Mouse (Mus musculus) liver, adult 2 months (tissue): ENCODE measurements around the gene Rfc5. TPM values are rescaled to one million over a fixed set of nuclear protein-coding genes. Genes with fewer than 3 reads are reported as not detected.

Source experiments
- DNase-seq: peaks from one replicate; pipeline ENCODE4 v3.0.0-alpha.2; 2011; ENCODE audit warnings: low read depth, low spot score; ENCODE audit errors: extremely low read depth
- H3K27ac ChIP-seq: fragments of 200-500 bp; replicated peaks from 2 replicates; pipeline ENCODE4 v1.5.1; 2012; ENCODE audit warnings: low read depth, mild to moderate bottlenecking, control low read depth, inconsistent platforms, low read length; ENCODE audit not compliant: insufficient read depth
- H3K27me3 ChIP-seq: fragments of 200-500 bp; 2 replicates; pipeline ENCODE4 v1.6.1; 2012; ENCODE audit warnings: mild to moderate bottlenecking, moderate library complexity, low read length, inconsistent platforms; ENCODE audit not compliant: control insufficient read depth, insufficient read depth
- H3K36me3 ChIP-seq: fragments of 200-500 bp; 2 replicates; pipeline ENCODE4 v1.6.1; 2012; ENCODE audit warnings: low read length, inconsistent platforms; ENCODE audit not compliant: control insufficient read depth, insufficient read depth
- H3K4me1 ChIP-seq: fragments of 200-500 bp; 2 replicates; pipeline ENCODE4 v1.6.1; 2011; ENCODE audit warnings: low read length; ENCODE audit not compliant: control insufficient read depth, insufficient read depth
- H3K4me3 ChIP-seq: fragments of 200-500 bp; 2 replicates; pipeline ENCODE4 v1.5.1; 2011; ENCODE audit warnings: low read depth, mild to moderate bottlenecking, control low read depth, low read length, moderate library complexity; ENCODE audit not compliant: insufficient read depth
- H3K79me2 ChIP-seq: fragments of 200-500 bp; 2 replicates; pipeline ENCODE4 v1.6.1; 2012; ENCODE audit warnings: inconsistent platforms, mild to moderate bottlenecking, low read length, moderate library complexity; ENCODE audit not compliant: control insufficient read depth, insufficient read depth
- H3K9ac ChIP-seq: fragments of 200-500 bp; 2 replicates; pipeline ENCODE4 v1.6.1; 2012; ENCODE audit warnings: low read depth, mild to moderate bottlenecking, control low read depth, inconsistent platforms, low read length
- CTCF ChIP-seq: fragments of 200-500 bp; IDR thresholded peaks from 2 replicates; pipeline ENCODE4 v1.5.1; 2011; ENCODE audit warnings: low read depth, low read length, control low read depth
- POLR2A ChIP-seq: fragments of 200-500 bp; IDR thresholded peaks from 2 replicates; pipeline ENCODE4 v1.6.1; 2011; ENCODE audit warnings: low read length, control low read depth; ENCODE audit not compliant: insufficient read depth; ENCODE audit errors: extremely low read depth
- WGBS: fragments of 180-500 bp; shearing (Covaris S2); methylation state at CpG from one replicate; pipeline ENCODE4 v1.1.7; 2018; 5-methylcytosine and 5-hydroxymethylcytosine counted together
- polyA plus RNA-seq: library from polyadenylated mRNA; depleted of rRNA; stranded (reverse); fragments of >200 nt; gene quantifications from 2 replicates; pipeline ENCODE4 v1.2.3, GENCODE M21; 2012
- total RNA-seq: library from RNA; depleted of rRNA; stranded (reverse); fragments of >200 nt; gene quantifications from 2 replicates; pipeline ENCODE4 v1.2.3, GENCODE M21; 2014

Gene Rfc5
- total and polyA plus RNA-seq, 2 experiments = 6.1 to 12.3 TPM

DNA sequence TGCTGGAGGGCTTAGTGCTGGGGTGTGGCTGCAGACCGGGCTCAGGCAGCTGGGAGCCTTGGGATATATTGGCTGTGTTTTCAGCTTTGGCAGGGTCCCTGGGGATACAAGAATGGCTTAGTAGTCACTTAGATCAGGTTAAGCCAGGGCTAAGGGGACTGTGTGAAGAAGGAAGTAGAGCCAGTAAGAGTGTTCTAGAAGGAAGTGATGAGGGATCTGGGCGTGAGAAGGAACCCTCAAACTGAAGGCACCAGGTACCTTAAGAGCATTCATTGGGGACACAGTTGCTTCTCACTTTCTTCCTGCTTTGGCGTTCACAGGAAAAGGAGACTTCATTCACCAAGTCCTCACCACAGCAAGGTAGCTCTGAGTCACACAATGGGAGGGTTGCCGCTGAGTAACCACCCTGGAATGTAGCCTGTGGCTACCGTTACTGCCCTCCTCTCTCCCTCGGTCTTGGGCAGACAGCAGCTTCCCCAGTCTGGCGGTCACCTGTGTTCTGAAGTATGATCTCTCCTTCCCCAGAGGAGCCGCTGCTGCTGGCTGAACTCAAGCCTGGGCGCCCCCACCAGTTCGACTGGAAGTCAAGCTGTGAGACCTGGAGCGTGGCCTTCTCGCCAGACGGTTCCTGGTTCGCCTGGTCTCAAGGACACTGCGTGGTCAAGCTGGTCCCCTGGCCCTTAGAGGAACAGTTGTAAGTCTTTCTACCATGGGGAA is 25.6 kb downstream of the Rfc5 start:
- H3K27ac ChIP-seq = peak overlapping the region; percentile 94

DNA sequence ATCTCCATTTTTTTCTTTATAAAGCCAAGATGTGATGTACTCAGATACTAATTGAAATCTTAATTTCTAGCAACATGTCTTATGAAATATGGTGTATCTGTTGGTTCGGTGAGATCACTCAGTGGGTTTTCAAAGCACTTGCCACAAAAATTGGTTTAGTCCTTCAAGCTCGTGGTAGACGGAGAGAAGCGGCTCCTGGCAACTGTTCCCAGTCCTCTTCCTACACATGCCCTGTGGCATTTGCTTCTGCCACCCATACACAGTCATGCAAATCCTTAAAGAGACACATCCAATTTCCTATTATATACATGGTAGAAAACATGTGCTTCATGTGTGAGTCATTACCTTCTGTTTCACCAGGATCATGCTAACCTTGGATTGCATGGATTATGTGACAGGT is 27.3 kb downstream of the Rfc5 start:
- Histone ChIP-seq H3K27me3 (no peaks in the 10 kb centered on the region), H3K4me3 (no peak overlapping the region), H3K79me2 (peaks cover 35% of the 10 kb centered on the region), H3K9ac (no peak overlapping the region), H3K36me3 (0 out of 2 replicates have a peak, but pooled peaks cover 3% of the 10 kb centered on the region), H3K27ac (peak overlapping the region; percentile 43), H3K4me1 (peaks cover 48% of the 10 kb centered on the region)
- DNase-seq = no peak
- no peak for TF ChIP-seq CTCF
- TF ChIP-seq POLR2A = no peak
- 72% methylated on average over 4 of the region's 4 CpGs for WGBS

More for the DNA sequence above, 25.6 kb downstream of the Rfc5 start:
- H3K4me3 ChIP-seq = no peak overlapping the region
- H3K9ac ChIP-seq = peak overlapping the region; percentile 34; the same call in 1 of the 2 replicates
- DNase-seq = peak; percentile 17
- H3K36me3 ChIP-seq = 0 out of 2 replicates have a peak, but pooled peaks cover 3% of the 10 kb centered on the region
- H3K27me3 ChIP-seq = no peaks in the 10 kb centered on the region
- peaks cover 33% of the 10 kb centered on the region for H3K79me2 ChIP-seq
- 48% methylated on average over 15 of the region's 15 CpGs for WGBS
- peaks cover 57% of the 10 kb centered on the region for H3K4me1 ChIP-seq
- no peak for TF ChIP-seq POLR2A
- no peak for TF ChIP-seq CTCF

DNA sequence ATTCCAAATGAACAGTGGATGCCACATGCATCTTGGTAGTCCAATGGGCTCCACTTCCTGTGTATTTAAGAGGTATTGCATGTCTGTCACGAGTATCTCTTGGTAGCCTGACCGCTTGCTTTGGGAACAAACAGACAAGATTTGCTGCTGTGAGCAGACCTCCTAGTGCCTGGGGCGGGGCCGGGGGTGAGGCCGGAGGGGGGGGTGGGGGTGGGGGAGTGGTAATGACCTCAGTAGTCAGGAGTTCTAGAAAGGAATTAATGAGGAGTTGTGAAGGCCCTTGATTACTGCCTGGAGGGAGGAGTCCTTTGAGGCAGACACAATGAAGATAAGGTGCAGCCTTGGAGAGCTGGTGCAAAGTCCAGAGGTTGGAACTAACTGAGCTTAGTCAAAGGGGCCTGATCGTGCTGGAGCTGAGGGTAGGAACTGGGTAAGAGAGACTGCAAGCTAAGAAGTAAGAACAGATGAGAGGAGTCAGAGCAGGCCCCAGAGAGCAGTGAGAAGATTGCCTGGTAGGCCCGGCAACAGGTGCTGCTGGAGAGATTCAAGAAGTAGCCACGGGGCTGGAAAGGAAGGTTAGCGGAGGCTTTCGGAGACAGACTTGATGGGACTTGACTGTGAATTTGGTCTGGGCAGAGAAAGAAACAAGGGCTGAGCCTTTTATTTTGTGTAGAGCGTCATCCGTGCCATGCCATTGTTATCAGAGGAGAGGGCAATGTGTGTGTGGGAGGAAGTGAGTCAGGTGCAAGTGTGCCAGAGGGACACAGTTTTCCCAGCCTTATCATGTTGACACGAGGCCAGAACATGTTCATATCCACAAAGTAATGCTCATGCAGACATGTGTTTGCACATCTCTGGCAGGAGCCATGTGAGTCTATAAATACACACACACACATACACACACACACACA is 28.0 kb downstream of the Rfc5 start:
- Histone ChIP-seq H3K9ac (peak overlapping the region; percentile 71), H3K36me3 (0 out of 2 replicates have a peak, but pooled peaks cover 3% of the 10 kb centered on the region), H3K27me3 (no peaks in the 10 kb centered on the region), H3K4me1 (peaks cover 45% of the 10 kb centered on the region), H3K4me3 (peak overlapping the region; percentile 3; the same call in 1 of the 2 replicates), H3K27ac (peak overlapping the region; percentile 100), H3K79me2 (peaks cover 35% of the 10 kb centered on the region)
- DNase-seq = peak; percentile 85
- no peak for TF ChIP-seq POLR2A
- no peak for TF ChIP-seq CTCF
- WGBS = 21% methylated on average over 13 of the region's 13 CpGs

DNA sequence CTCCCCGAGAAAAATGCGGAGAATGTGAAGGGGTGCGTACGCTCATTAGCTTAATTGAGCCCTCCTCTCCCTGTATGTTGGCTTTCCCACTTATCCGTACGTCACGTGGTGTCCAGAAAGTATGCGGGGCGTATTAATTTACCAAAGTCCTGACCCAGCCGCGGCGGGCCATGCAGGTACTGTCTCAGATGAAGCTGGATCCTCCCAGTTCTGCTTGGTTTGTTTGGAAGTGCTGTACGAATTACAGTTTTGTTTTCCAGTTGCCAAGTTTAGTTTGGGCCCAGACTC is 28.7 kb downstream of the Rfc5 start:
- 38% methylated on average over 13 of the region's 13 CpGs for WGBS
- 0 out of 2 replicates have a peak, but pooled peaks cover 3% of the 10 kb centered on the region for H3K36me3 ChIP-seq
- no peaks in the 10 kb centered on the region for H3K27me3 ChIP-seq
- DNase-seq = no peak
- peaks cover 44% of the 10 kb centered on the region for H3K4me1 ChIP-seq
- no peak overlapping the region for H3K4me3 ChIP-seq
- H3K9ac ChIP-seq = peak overlapping the region; percentile 29
- H3K79me2 ChIP-seq = peaks cover 35% of the 10 kb centered on the region
- H3K27ac ChIP-seq = peak overlapping the region; percentile 87
- no peak for TF ChIP-seq POLR2A
- TF ChIP-seq CTCF = no peak

DNA sequence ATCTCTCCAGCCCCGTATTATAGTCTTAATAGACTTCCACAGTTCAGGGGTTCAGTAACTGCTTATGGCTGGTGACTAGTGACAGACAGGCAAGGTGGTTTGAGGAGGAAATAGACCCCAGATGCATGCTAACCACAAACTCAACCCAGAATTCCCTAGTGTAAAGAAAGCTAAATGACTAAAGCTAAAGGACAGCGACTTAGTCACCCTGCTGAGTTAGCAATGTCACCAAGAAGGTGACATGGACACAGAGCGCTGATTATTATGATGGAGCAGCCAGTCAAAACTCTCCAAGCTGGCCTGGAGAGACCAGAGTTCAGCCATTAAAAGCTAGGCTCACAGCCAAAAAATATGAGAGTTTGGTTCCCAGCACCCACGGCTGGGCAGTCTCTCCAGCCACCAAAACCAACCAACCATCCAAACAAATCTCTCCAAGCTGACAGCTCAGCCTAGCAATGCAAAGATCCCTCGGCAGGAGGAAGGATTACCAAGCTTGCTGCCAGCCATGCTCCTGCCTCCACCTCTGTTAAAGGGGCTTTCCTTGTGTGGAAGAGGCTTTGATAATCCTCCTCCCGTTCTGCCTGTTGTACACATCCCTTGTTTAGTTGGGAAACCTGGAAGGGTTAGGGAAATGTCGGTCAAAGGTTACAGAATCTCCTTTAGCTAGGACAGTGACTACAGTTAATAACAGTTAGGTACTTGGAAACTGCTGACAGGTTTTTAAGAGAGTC is 29.2 kb downstream of the Rfc5 start:
- peaks cover 41% of the 10 kb centered on the region for H3K4me1 ChIP-seq

More for the DNA sequence above, 29.2 kb downstream of the Rfc5 start:
- TF ChIP-seq POLR2A (no peak), CTCF (no peak)
- Histone ChIP-seq H3K27me3 (no peaks in the 10 kb centered on the region), H3K4me3 (no peak overlapping the region), H3K9ac (peak overlapping the region; percentile 29), H3K27ac (peak overlapping the region; percentile 87), H3K79me2 (peaks cover 35% of the 10 kb centered on the region), H3K36me3 (0 out of 2 replicates have a peak, but pooled peaks cover 3% of the 10 kb centered on the region)
- 12% methylated on average over 7 of the region's 7 CpGs for WGBS
- DNase-seq = peak; percentile 85
